25 mouse cellular contexts compared by ENCODE assay signal in the genomic region with DNA sequence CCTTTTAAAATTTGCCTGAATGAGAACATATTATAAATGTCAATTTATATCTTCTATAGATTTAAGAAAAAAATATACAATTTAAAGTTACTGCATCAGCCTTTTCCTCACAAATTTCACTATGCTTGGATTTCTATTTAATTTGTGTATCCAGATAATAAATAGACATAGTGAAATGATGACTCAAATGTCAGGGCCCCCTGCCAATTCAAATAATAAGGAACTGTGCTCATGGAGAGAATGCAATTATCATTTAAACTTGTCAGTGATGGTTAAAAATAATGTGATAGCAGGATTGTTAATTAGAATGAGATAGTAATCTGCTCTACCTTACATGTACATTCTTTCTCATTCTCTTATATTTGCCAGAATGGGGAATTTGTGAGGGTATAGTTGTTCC.
A peak's percentile ranks its signal among the peaks of the same experiment; 100 is the strongest.
DNase-seq lines count a peak whose midpoint lies in the region; ATAC-seq and TF ChIP-seq lines count a peak whose summit lies in the region.
"Had no signal": no experiment of that assay in that cellular context is flagged by ENCODE, and none has a peak within 500 bp of the region (broad histone marks: within the 10 kb centered on the region; RNA-seq: fewer than 3 reads in every experiment).

No protein-coding gene starts in this region.

- H3K27me3 ChIP-seq in kidney, adult 2 months (replicated peaks; ENCODE audit: control insufficient read depth, insufficient read depth, low read length) = no peaks in the 10 kb centered on the region
- H3K27me3 ChIP-seq in midbrain, embryonic 15.5 days (replicated peaks) = no peaks in the 10 kb centered on the region
- H3K27me3 ChIP-seq: CH12.LX; embryonic facial prominence, embryonic 12.5 days; hindbrain, embryonic 13.5 days; limb, embryonic 12.5 days; liver, embryonic 12.5 days; neural tube, embryonic 15.5 days; stomach, embryonic 15.5 days had no signal

- H3K9me3 ChIP-seq in midbrain, embryonic 15.5 days = no peaks in the 10 kb centered on the region; the same call in 1 of the 2 replicates
- H3K9me3 ChIP-seq: embryonic facial prominence, embryonic 12.5 days; heart, embryonic 10.5 days; hindbrain, embryonic 13.5 days; limb, embryonic 12.5 days; liver, embryonic 12.5 days; neural tube, embryonic 15.5 days; stomach, embryonic 15.5 days had no signal

- peak; percentile 22 for DNase-seq in adrenal gland, postnatal 10 days
- DNase-seq in adrenal gland, adult 8-10 months = no peak
- DNase-seq in kidney, adult 2 months = peak; percentile 11
- no peak for DNase-seq in kidney, adult 11 months
- peak; percentile 24 for DNase-seq in adrenal gland, postnatal 14 days
- peak; percentile 35 for DNase-seq in layer of hippocampus, adult 9-10 months (ENCODE audit: low spot score)
- no peak for DNase-seq in left cerebral cortex, postnatal 14 days (ENCODE audit: low spot score in 2 of 2)
- DNase-seq: gastrocnemius, postnatal 36 days; lung, embryonic 14.5 days; lung, postnatal 36 days; thymus, adult 2 months had no signal

- H3K27ac ChIP-seq in kidney, adult 2 months (ENCODE audit: insufficient read depth, low read depth, low read length) = no peak overlapping the region
- no peak overlapping the region for H3K27ac ChIP-seq in midbrain, embryonic 15.5 days
- H3K27ac ChIP-seq: embryonic facial prominence, embryonic 12.5 days; heart, embryonic 10.5 days; hindbrain, embryonic 13.5 days; kidney, postnatal 0 days; limb, embryonic 12.5 days; liver, embryonic 12.5 days; neural tube, embryonic 15.5 days; stomach, embryonic 15.5 days had no signal

- H3K4me2 ChIP-seq in midbrain, embryonic 15.5 days = no peak overlapping the region
- H3K4me2 ChIP-seq: embryonic facial prominence, embryonic 12.5 days; hindbrain, embryonic 13.5 days; limb, embryonic 12.5 days; liver, embryonic 12.5 days; lung, embryonic 14.5 days; neural tube, embryonic 15.5 days; stomach, embryonic 15.5 days had no signal

- no peak for TF ChIP-seq CTCF in kidney, adult 2 months (conservative IDR thresholded peaks at IDR 0.05; ENCODE audit: insufficient read depth, insufficient read length, low read depth, low read length)

- intact Hi-C loops in left cerebral cortex, postnatal 14 days (cut with DNase I) = no loop called here

- no peaks in the 10 kb centered on the region for H3K36me3 ChIP-seq in kidney, adult 2 months (ENCODE audit: control insufficient read depth, insufficient read depth, low read length)
- H3K36me3 ChIP-seq in midbrain, embryonic 15.5 days (replicated peaks) = peaks cover 5% of the 10 kb centered on the region; the same call in 1 of the 2 replicates
- H3K36me3 ChIP-seq: embryonic facial prominence, embryonic 12.5 days; heart, embryonic 10.5 days; limb, embryonic 12.5 days; liver, embryonic 12.5 days; stomach, embryonic 15.5 days had no signal

- H3K4me1 ChIP-seq in kidney, adult 2 months (ENCODE audit: control insufficient read depth, insufficient read depth, low read length) = no peaks in the 10 kb centered on the region
- H3K4me1 ChIP-seq in midbrain, embryonic 15.5 days = no peaks in the 10 kb centered on the region
- H3K4me1 ChIP-seq: embryonic facial prominence, embryonic 12.5 days; heart, embryonic 10.5 days; hindbrain, embryonic 13.5 days; limb, embryonic 12.5 days; liver, embryonic 12.5 days; neural tube, embryonic 15.5 days; stomach, embryonic 15.5 days had no signal

- H3K4me3 ChIP-seq in kidney, adult 2 months (ENCODE audit: insufficient read depth, low read depth, low read length) = no peak overlapping the region
- H3K4me3 ChIP-seq in midbrain, embryonic 15.5 days = no peak overlapping the region
- H3K4me3 ChIP-seq: embryonic facial prominence, embryonic 12.5 days; erythroblast, embryonic 14.5 days; heart, embryonic 10.5 days; hindbrain, embryonic 13.5 days; limb, embryonic 12.5 days; liver, embryonic 12.5 days; neural tube, embryonic 15.5 days; stomach, embryonic 15.5 days had no signal

- no peak for TF ChIP-seq POLR2A in kidney, adult 2 months (IDR thresholded peaks at IDR 0.05; ENCODE audit: low read depth, low read length)

- no peak for ATAC-seq in midbrain, embryonic 15.5 days (replicated peaks)
- ATAC-seq: forebrain, embryonic 16.5 days; inflammation-experienced regulatory T-cells, adult 6 months; liver, embryonic 12.5 days; midbrain, embryonic 16.5 days had no signal

- H3K9ac ChIP-seq in midbrain, embryonic 15.5 days = no peak overlapping the region
- H3K9ac ChIP-seq: embryonic facial prominence, embryonic 12.5 days; hindbrain, embryonic 13.5 days; limb, embryonic 12.5 days; liver, embryonic 12.5 days; lung, embryonic 14.5 days; neural tube, embryonic 15.5 days; stomach, embryonic 15.5 days had no signal

Comparison
In these comparisons a context has a peak if more than half of its experiments do, and no peak if none do; other contexts are left out.
1. DNase-seq: peak in adrenal gland, postnatal 10 days (single experiment), kidney, adult 2 months (single experiment), adrenal gland, postnatal 14 days (single experiment) and layer of hippocampus, adult 9-10 months (single experiment); none in adrenal gland, adult 8-10 months (single experiment), kidney, adult 11 months (single experiment) and left cerebral cortex, postnatal 14 days (0 of 2).